Comparison of ENCODE assay signal across 22 mouse cellular contexts in genomic region chr4:122882544-122882943, GRCm38 (mm10). TPM values are rescaled to one million over a fixed set of nuclear protein-coding genes. Genes with fewer than 3 reads are reported as not detected.
DNase-seq lines count a peak whose midpoint lies in the region; ATAC-seq and TF ChIP-seq lines count a peak whose summit lies in the region.
"Had no signal": no experiment of that assay in that cellular context is flagged by ENCODE, and none has a peak within 500 bp of the region (broad histone marks: within the 10 kb centered on the region; RNA-seq: fewer than 3 reads in every experiment).

No protein-coding gene starts in this region.

- no peaks in the 10 kb centered on the region for H3K9me3 ChIP-seq in embryonic facial prominence, embryonic 13.5 days
- H3K9me3 ChIP-seq in embryonic facial prominence, embryonic 10.5 days: no peaks in the 10 kb centered on the region
- H3K9me3 ChIP-seq: heart, embryonic 12.5 days; hindbrain, embryonic 10.5 days had no signal

- H3K4me3 ChIP-seq in embryonic facial prominence, embryonic 13.5 days: no peak overlapping the region
- no peak overlapping the region for H3K4me3 ChIP-seq in embryonic facial prominence, embryonic 10.5 days
- H3K4me3 ChIP-seq in layer of hippocampus, adult 2 months: peak overlapping the region; percentile 74; the same call in 1 of the 2 replicates
- H3K4me3 ChIP-seq: heart, embryonic 12.5 days; hindbrain, embryonic 10.5 days had no signal

- peaks cover 18% of the 10 kb centered on the region for H3K4me1 ChIP-seq in embryonic facial prominence, embryonic 13.5 days
- H3K4me1 ChIP-seq in embryonic facial prominence, embryonic 10.5 days: peaks cover 25% of the 10 kb centered on the region

- no peaks in the 10 kb centered on the region for H3K27me3 ChIP-seq in embryonic facial prominence, embryonic 13.5 days
- no peaks in the 10 kb centered on the region for H3K27me3 ChIP-seq in embryonic facial prominence, embryonic 10.5 days (replicated peaks; ENCODE audit: low read depth, poor library complexity, severe bottlenecking)
- H3K27me3 ChIP-seq: heart, embryonic 12.5 days had no signal

- H3K27ac ChIP-seq in embryonic facial prominence, embryonic 13.5 days: no peak overlapping the region
- H3K27ac ChIP-seq in embryonic facial prominence, embryonic 10.5 days (replicated peaks): no peak overlapping the region
- H3K27ac ChIP-seq in layer of hippocampus, adult 2 months: peak overlapping the region; percentile 100
- H3K27ac ChIP-seq: hindbrain, embryonic 10.5 days; kidney, postnatal 0 days had no signal

- H3K9ac ChIP-seq in embryonic facial prominence, embryonic 13.5 days: 0 out of 2 replicates have a peak overlapping the region, but pooled peaks have one; percentile 2
- H3K9ac ChIP-seq: heart, embryonic 12.5 days had no signal

- no peak overlapping the region for H3K4me2 ChIP-seq in embryonic facial prominence, embryonic 13.5 days
- H3K4me2 ChIP-seq: heart, embryonic 12.5 days had no signal

- no peaks in the 10 kb centered on the region for H3K36me3 ChIP-seq in embryonic facial prominence, embryonic 13.5 days
- no peaks in the 10 kb centered on the region for H3K36me3 ChIP-seq in embryonic facial prominence, embryonic 10.5 days (replicated peaks)
- H3K36me3 ChIP-seq: heart, embryonic 12.5 days had no signal

- WGBS in embryonic facial prominence, embryonic 13.5 days: 77% methylated on average over 3 of the region's 3 CpGs
- 84% methylated on average over 3 of the region's 3 CpGs for WGBS in embryonic facial prominence, embryonic 10.5 days

- ATAC-seq in embryonic facial prominence, embryonic 13.5 days (ENCODE audit: insufficient number of reproducible peaks, insufficient read depth, low FRiP score, low TSS enrichment, low read depth): no peak
- ATAC-seq: activated CD4-positive, CD25-positive, alpha-beta regulatory T cell, adult 4 months; CD4-positive, CD25-positive, alpha-beta regulatory T cell, adult 4 months; forebrain, embryonic 14.5 days had no signal

- DNase-seq in embryonic facial prominence, embryonic 10.5 days (ENCODE audit: low spot score): no peak
- no peak for DNase-seq in layer of hippocampus, adult 2 months (ENCODE audit: low spot score in 2 of 2)
- DNase-seq in layer of hippocampus, adult 9-11 months: no peak
- peak; percentile 59 for DNase-seq in right cerebral cortex, adult 18-20 months
- no peak for DNase-seq in right cerebral cortex, postnatal 14 days
- DNase-seq in cerebellum, adult 8-10 months: no peak
- DNase-seq in urinary bladder, postnatal 25 days (ENCODE audit: low spot score): no peak
- DNase-seq: adrenal gland, postnatal 14 days; cerebellum, adult 11-12 months; cerebellum, postnatal 36 days; kidney, adult 18-20 months; layer of hippocampus, postnatal 36 days; lung, adult 18-20 months; lung, postnatal 14 days; thymus, postnatal 36 days had no signal

- TF ChIP-seq CTCF in layer of hippocampus, adult 2 months (conservative IDR thresholded peaks at IDR 0.05): no peak

RNA-seq across cellular contexts. Expression of gene Cap1, which starts 3.3 kb away (rescaled TPM):
- 65.5 and 67.2 TPM in 2 replicates for polyA plus RNA-seq in embryonic facial prominence, embryonic 13.5 days (2015; fragmentation: Nextera tagmentation; extraction: Ambion mirVana)
- polyA plus RNA-seq in embryonic facial prominence, embryonic 10.5 days (2016; fragmentation: Nextera tagmentation; extraction: Ambion mirVana): 72.6 and 73.9 TPM in 2 replicates
- 100 to 1,000 TPM; 296 to 316 TPM for total RNA-seq in layer of hippocampus, adult 2 months (2021)

RNA-seq across cellular contexts. Expression of gene Ppt1, which starts 46.5 kb away (rescaled TPM):
- polyA plus RNA-seq in embryonic facial prominence, embryonic 13.5 days (2015; fragmentation: Nextera tagmentation; extraction: Ambion mirVana): 79.0 and 81.7 TPM in 2 replicates
- 50.6 and 53.4 TPM in 2 replicates for polyA plus RNA-seq in embryonic facial prominence, embryonic 10.5 days (2016; fragmentation: Nextera tagmentation; extraction: Ambion mirVana)
- total RNA-seq in layer of hippocampus, adult 2 months (2021): 10 to 100 TPM; 84.6 to 88.1 TPM
